Mouse (Mus musculus) C2C12 (cell line): ENCODE data around the gene Pold1.

Source experiments
- CEBPB ChIP-seq: IDR thresholded peaks from one replicate; pipeline ENCODE4 v1.6.1; 2011; ENCODE audit warnings: low read depth, mild to moderate bottlenecking, control low read depth, moderate library complexity
- CTCF ChIP-seq: IDR thresholded peaks from one replicate; pipeline ENCODE4 v1.5.1; 2011; ENCODE audit not compliant: control insufficient read depth, insufficient read depth, insufficient read length
- FOSL1 ChIP-seq: IDR thresholded peaks from one replicate; pipeline ENCODE4 v1.8.0; 2011; ENCODE audit warnings: mild to moderate bottlenecking, low read length; ENCODE audit not compliant: poor library complexity, insufficient read depth, severe bottlenecking
- MAX ChIP-seq: IDR thresholded peaks from one replicate; pipeline ENCODE4 v1.6.1; 2011; ENCODE audit warnings: mild to moderate bottlenecking, control low read depth
- MYOD1 ChIP-seq: IDR thresholded peaks from one replicate; pipeline ENCODE4 v1.6.1; 2011; ENCODE audit warnings: low read depth; ENCODE audit not compliant: control insufficient read depth, insufficient read length
- MYOG ChIP-seq: IDR thresholded peaks from one replicate; pipeline ENCODE4 v1.6.1; 2011; ENCODE audit not compliant: control insufficient read depth, insufficient read length; ENCODE audit errors: extremely low read depth
- USF1 ChIP-seq: IDR thresholded peaks from one replicate; pipeline ENCODE4 v1.6.1; 2011; ENCODE audit warnings: low read depth, mild to moderate bottlenecking, control low read depth, moderate library complexity

DNA sequence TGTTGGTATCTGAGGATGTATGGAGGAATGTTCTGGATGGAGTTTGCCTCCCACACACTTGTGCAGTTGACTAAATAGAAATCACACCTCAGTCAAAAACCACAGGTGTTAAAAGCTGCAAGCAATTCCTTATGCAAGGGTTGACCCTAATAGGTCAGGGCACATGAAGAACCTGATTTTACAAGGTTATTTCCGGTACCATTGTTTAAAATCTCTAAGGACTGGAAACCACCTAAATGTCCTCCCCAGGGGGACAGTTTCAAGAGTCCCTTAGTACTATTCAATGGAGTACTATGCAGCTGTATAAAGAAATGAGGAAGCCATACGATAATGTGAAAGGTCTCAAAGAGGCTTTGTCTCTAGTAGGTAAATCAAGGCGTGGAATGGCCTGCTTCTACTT is 2.4 kb downstream of the Pold1 start:
- TF ChIP-seq CTCF (no peak), MYOG (no peak), USF1 (no peak), CEBPB (no peak), MAX (no peak), FOSL1 (no peak), MYOD1 (no peak)
